Mouse (Mus musculus): Measurements from ENCODE around the gene Adamts13. TPM values are rescaled to one million over a fixed set of nuclear protein-coding genes. Genes with fewer than 3 reads are reported as not detected.

Adamts13 gene
- polyA plus RNA-seq, 1 experiment from 2014 or later: 0.11 TPM

- WGBS: 93% methylated on average over 8 of the region's 8 CpGs
- no peak overlapping the region for H3K4me2 ChIP-seq
- H3K27me3 ChIP-seq: no peaks in the 10 kb centered on the region
- no peak overlapping the region for H3K9ac ChIP-seq (replicated peaks)
- H3K9me3 ChIP-seq: no peaks in the 10 kb centered on the region
- H3K27ac ChIP-seq: no peak overlapping the region
- no peak overlapping the region for H3K4me3 ChIP-seq (replicated peaks)
- no peak for ATAC-seq (ENCODE audit: insufficient number of reproducible peaks, insufficient read depth, low FRiP score, low TSS enrichment, low read depth)
- peaks cover 86% of the 10 kb centered on the region for H3K36me3 ChIP-seq
- H3K4me1 ChIP-seq (replicated peaks): no peaks in the 10 kb centered on the region
Measured at GRCm38 (mm10) chr2:26951346-26951905, 21.8 kb upstream of the Adamts13 start.

DNA sequence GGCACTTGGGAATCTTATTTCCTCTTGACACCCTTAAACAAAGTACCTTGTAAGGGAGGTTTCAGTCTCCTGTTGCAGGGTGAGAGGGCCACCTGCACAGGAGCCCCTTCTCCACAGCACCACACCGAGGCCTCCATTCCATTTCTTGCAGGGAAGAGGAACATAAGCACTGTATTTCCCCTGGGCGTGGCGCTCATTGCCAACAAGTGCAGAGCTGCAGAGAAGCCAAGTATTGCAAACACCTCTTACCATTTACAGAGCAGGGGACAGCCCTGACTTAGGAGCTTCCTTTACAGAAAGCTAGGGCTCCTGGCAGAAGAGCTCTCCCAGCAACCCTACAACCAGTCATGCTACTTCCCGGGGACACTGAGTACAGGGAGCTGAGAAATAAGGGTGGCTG is 21.0 kb upstream of the Adamts13 start:
- WGBS: 93% methylated on average over 4 of the region's 4 CpGs
- peaks cover 87% of the 10 kb centered on the region for H3K36me3 ChIP-seq
- no peak for ATAC-seq (ENCODE audit: insufficient number of reproducible peaks, insufficient read depth, low FRiP score, low TSS enrichment, low read depth)

GRCm38 (mm10) chr2:26952866-26953265 is 20.4 kb upstream of the Adamts13 start:
- peaks cover 93% of the 10 kb centered on the region for H3K36me3 ChIP-seq
- H3K4me2 ChIP-seq: no peak overlapping the region
- H3K9me3 ChIP-seq: no peaks in the 10 kb centered on the region
- no peak overlapping the region for H3K4me3 ChIP-seq (replicated peaks)
- no peak overlapping the region for H3K27ac ChIP-seq
- no peaks in the 10 kb centered on the region for H3K27me3 ChIP-seq
- ATAC-seq (ENCODE audit: insufficient number of reproducible peaks, insufficient read depth, low FRiP score, low TSS enrichment, low read depth): no peak
- H3K4me1 ChIP-seq (replicated peaks): no peaks in the 10 kb centered on the region
- 77% methylated on average over 8 of the region's 8 CpGs for WGBS
- H3K9ac ChIP-seq (replicated peaks): no peak overlapping the region

More for the DNA sequence above, 21.0 kb upstream of the Adamts13 start:
- Histone ChIP-seq H3K4me3 (replicated peaks) (no peak overlapping the region), H3K27me3 (no peaks in the 10 kb centered on the region), H3K9me3 (no peaks in the 10 kb centered on the region), H3K27ac (no peak overlapping the region), H3K9ac (replicated peaks) (no peak overlapping the region), H3K4me2 (no peak overlapping the region), H3K4me1 (replicated peaks) (no peaks in the 10 kb centered on the region)

- H3K36me3 ChIP-seq: peaks cover 94% of the 10 kb centered on the region
- WGBS: 90% methylated on average over 2 of the region's 2 CpGs
- ATAC-seq (ENCODE audit: insufficient number of reproducible peaks, insufficient read depth, low FRiP score, low TSS enrichment, low read depth): no peak
- H3K9me3 ChIP-seq: no peaks in the 10 kb centered on the region
- H3K4me2 ChIP-seq: no peak overlapping the region
- H3K4me3 ChIP-seq (replicated peaks): no peak overlapping the region
- H3K4me1 ChIP-seq (replicated peaks): no peaks in the 10 kb centered on the region
- H3K9ac ChIP-seq (replicated peaks): no peak overlapping the region
- no peak overlapping the region for H3K27ac ChIP-seq
- no peaks in the 10 kb centered on the region for H3K27me3 ChIP-seq
Measured at GRCm38 (mm10) chr2:26954735-26955395, 18.4 kb upstream of the Adamts13 start.

DNA sequence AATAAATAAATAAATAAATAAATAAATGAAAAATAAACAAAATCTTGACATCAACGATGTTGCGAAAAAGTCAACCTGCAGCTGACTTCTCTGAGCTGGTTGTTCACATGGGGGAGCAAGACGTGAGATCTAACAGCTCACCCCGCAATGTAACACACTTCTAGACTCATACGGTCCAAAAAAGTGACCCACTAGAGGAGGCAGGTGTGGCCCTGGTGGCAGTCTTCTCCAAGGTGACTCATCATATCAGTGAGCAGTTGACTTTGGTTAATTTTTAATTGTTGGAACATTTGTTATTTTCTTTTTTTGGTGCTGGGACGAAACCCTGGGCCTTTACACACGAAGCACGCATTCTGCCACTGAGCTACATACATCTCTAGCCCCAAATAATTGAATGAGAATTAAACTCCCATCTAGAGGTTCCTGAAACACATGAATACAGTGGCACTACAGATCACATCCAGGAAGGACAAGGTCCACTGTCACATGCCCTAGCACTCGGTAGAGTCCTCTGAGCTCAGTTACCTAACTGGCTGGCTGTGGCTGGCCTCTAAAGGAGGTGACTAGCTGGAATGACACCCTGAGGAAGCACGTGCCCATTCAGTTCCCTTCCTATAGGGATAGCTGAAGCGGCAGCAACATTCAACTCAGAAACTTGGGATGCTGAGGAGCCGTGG is 16.3 kb upstream of the Adamts13 start:
- ATAC-seq (ENCODE audit: insufficient number of reproducible peaks, insufficient read depth, low FRiP score, low TSS enrichment, low read depth): no peak
- 93% methylated on average over 12 of the region's 12 CpGs for WGBS
- Histone ChIP-seq H3K9me3 (no peaks in the 10 kb centered on the region), H3K27me3 (no peaks in the 10 kb centered on the region), H3K4me3 (replicated peaks) (no peak overlapping the region), H3K27ac (no peak overlapping the region), H3K36me3 (peaks cover 97% of the 10 kb centered on the region), H3K4me2 (no peak overlapping the region), H3K9ac (replicated peaks) (no peak overlapping the region), H3K4me1 (replicated peaks) (peaks cover 3% of the 10 kb centered on the region; the same call in 1 of the 2 replicates)

DNA sequence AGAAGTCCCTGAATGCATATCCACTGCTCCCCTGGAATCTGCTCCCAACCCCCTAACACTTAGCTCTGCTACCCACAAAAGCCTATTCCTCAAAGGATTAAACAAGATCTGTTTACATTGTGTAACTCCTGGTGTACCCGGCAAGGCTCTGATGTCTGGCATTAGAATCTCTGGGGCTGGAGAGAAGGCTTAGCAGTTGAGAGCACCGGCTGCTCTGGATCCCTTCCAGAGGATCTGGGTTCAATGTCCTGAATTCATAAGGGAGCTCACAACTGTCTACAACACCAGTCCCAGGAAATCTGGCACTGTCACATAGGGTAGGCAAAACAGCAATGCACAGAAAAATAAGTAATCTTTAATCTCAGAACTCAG is 15.7 kb upstream of the Adamts13 start:
- Histone ChIP-seq H3K4me2 (no peak overlapping the region), H3K9ac (replicated peaks) (no peak overlapping the region), H3K27me3 (no peaks in the 10 kb centered on the region), H3K36me3 (peaks cover 97% of the 10 kb centered on the region), H3K4me1 (replicated peaks) (peaks cover 6% of the 10 kb centered on the region), H3K4me3 (replicated peaks) (no peak overlapping the region), H3K27ac (no peak overlapping the region), H3K9me3 (no peaks in the 10 kb centered on the region)
- 85% methylated on average over 2 of the region's 2 CpGs for WGBS
- no peak for ATAC-seq (ENCODE audit: insufficient number of reproducible peaks, insufficient read depth, low FRiP score, low TSS enrichment, low read depth)

DNA sequence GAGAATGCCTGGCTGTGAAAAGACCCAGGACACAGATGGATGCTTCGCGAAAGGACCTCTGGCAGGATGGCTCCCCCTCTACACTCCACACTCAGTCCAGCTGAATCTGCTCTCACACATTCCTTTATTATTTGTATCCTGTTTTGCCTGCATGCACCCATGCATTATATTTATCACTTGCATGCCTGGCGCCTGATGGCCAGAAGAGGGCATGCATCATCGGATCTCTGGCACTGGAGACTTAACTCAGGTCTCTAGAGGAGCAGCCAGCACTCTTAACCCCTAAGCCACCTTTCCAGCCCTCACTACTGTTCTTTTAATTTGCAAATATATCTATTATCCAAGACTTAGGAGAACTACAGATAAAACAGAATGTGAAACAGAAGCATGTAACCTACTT is 12.5 kb upstream of the Adamts13 start:
- Histone ChIP-seq H3K9me3 (no peaks in the 10 kb centered on the region), H3K4me2 (no peak overlapping the region), H3K27ac (no peak overlapping the region), H3K27me3 (no peaks in the 10 kb centered on the region), H3K4me3 (replicated peaks) (no peak overlapping the region), H3K9ac (replicated peaks) (no peak overlapping the region), H3K36me3 (peaks cover 64% of the 10 kb centered on the region), H3K4me1 (replicated peaks) (peaks cover 20% of the 10 kb centered on the region)
- WGBS: 78% methylated on average over 4 of the region's 4 CpGs
- ATAC-seq (ENCODE audit: insufficient number of reproducible peaks, insufficient read depth, low FRiP score, low TSS enrichment, low read depth): no peak

- peak; percentile 93 for ATAC-seq (ENCODE audit: insufficient number of reproducible peaks, insufficient read depth, low FRiP score, low TSS enrichment, low read depth)
- Histone ChIP-seq H3K4me2 (peak within 1 kb of the TSS; percentile 73), H3K4me1 (replicated peaks) (peaks cover 20% of the 10 kb centered on the region), H3K9me3 (peaks cover 5% of the 10 kb centered on the region; the same call in 1 of the 2 replicates), H3K36me3 (peaks cover 32% of the 10 kb centered on the region), H3K27me3 (no peaks in the 10 kb centered on the region), H3K9ac (replicated peaks) (peak within 1 kb of the TSS; percentile 85), H3K27ac (peak within 1 kb of the TSS; percentile 98), H3K4me3 (replicated peaks) (peak within 1 kb of the TSS; percentile 70)
- under 1% methylated on average over 50 of the region's 50 CpGs for WGBS
Measured at GRCm38 (mm10) chr2:26963923-26964723, 9.1 kb upstream of the Adamts13 start, which contains the start of gene Rexo4. Rexo4 (minus strand) TSS chr2:26964386.

- peak overlapping the region; percentile 70 for H3K4me3 ChIP-seq (replicated peaks)
- no peaks in the 10 kb centered on the region for H3K27me3 ChIP-seq
- H3K36me3 ChIP-seq: peaks cover 27% of the 10 kb centered on the region
- peaks cover 20% of the 10 kb centered on the region for H3K4me1 ChIP-seq (replicated peaks)
- peak overlapping the region; percentile 85 for H3K9ac ChIP-seq (replicated peaks)
- 15% methylated on average over 14 of the region's 14 CpGs for WGBS
- peak overlapping the region; percentile 98 for H3K27ac ChIP-seq
- H3K4me2 ChIP-seq: peak overlapping the region; percentile 73
- peak; percentile 27; the same call in 1 of the 2 replicates for ATAC-seq (ENCODE audit: insufficient number of reproducible peaks, insufficient read depth, low FRiP score, low TSS enrichment, low read depth)
- H3K9me3 ChIP-seq: peaks cover 5% of the 10 kb centered on the region; the same call in 1 of the 2 replicates
Measured at GRCm38 (mm10) chr2:26964724-26965370, 8.4 kb upstream of the Adamts13 start.

DNA sequence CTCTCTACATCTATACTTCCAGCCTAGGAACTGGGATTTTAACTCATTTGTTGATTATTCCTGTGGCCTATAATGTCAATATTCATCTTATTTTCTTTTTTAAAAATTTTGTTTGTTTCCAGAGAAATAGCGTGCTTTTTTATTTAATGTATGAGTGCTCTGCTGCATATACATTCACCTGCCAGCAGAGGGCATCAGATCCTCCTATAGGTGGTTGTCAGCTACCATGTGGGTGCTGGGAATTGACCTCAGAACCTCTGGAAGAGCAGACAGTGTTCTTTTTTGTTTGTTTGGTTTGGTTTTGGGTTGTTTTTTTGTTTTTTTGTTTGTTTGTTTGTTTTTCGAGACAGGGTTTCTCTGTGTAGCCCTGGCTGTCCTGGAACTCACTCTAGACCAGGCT is 6.0 kb upstream of the Adamts13 start:
- Histone ChIP-seq H3K27ac (no peak overlapping the region), H3K9me3 (peaks cover 5% of the 10 kb centered on the region; the same call in 1 of the 2 replicates), H3K9ac (replicated peaks) (no peak overlapping the region), H3K27me3 (0 out of 2 replicates have a peak, but pooled peaks cover 5% of the 10 kb centered on the region), H3K36me3 (peaks cover 2% of the 10 kb centered on the region; the same call in 1 of the 2 replicates), H3K4me1 (replicated peaks) (peaks cover 16% of the 10 kb centered on the region), H3K4me2 (no peak overlapping the region), H3K4me3 (replicated peaks) (no peak overlapping the region)
- no peak for ATAC-seq (ENCODE audit: insufficient number of reproducible peaks, insufficient read depth, low FRiP score, low TSS enrichment, low read depth)
- 79% methylated on average over 2 of the region's 2 CpGs for WGBS

Data from limb, embryonic 12.5 days (tissue).